8 mouse cellular contexts compared by ENCODE assay signal in genomic region chrX:166416196-166416595, GRCm38 (mm10). TPM values are rescaled to one million over a fixed set of nuclear protein-coding genes. Genes with fewer than 3 reads are reported as not detected.
A peak's percentile ranks its signal among the peaks of the same experiment; 100 is the strongest.
DNase-seq lines count a peak whose midpoint lies in the region; ATAC-seq lines count a peak whose summit lies in the region.

No protein-coding gene starts in this region.

- H3K36me3 ChIP-seq in heart, embryonic 12.5 days: 0 out of 2 replicates have a peak, but pooled peaks cover 5% of the 10 kb centered on the region

- H3K27ac ChIP-seq in heart, embryonic 12.5 days (ENCODE audit: poor library complexity, severe bottlenecking): no peak overlapping the region

- ATAC-seq in heart, embryonic 12.5 days (ENCODE audit: insufficient number of reproducible peaks, low FRiP score): no peak

- no peaks in the 10 kb centered on the region for H3K4me1 ChIP-seq in heart, embryonic 12.5 days (replicated peaks)

- no peak overlapping the region for H3K4me3 ChIP-seq in heart, embryonic 12.5 days

- peak; percentile 2 for DNase-seq in heart, adult 8-10 months (ENCODE audit: low spot score)
- peak; percentile 26 for DNase-seq in right cerebral cortex, postnatal 10 days (ENCODE audit: low spot score in 2 of 2)
- DNase-seq in right cerebral cortex, postnatal 25 days: no peak
- peak; percentile 6 for DNase-seq in cerebellum, adult 11-12 months
- peak; percentile 34 for DNase-seq in kidney, postnatal 10 days
- peak; percentile 20 for DNase-seq in thymus, postnatal 14 days
- no peak for DNase-seq in layer of hippocampus, adult 9-10 months (ENCODE audit: low spot score)

- 71% methylated on average over 5 of the region's 6 CpGs for WGBS in heart, embryonic 12.5 days

- H3K9ac ChIP-seq in heart, embryonic 12.5 days: no peak overlapping the region

- no peaks in the 10 kb centered on the region for H3K27me3 ChIP-seq in heart, embryonic 12.5 days (replicated peaks)

- H3K9me3 ChIP-seq in heart, embryonic 12.5 days (replicated peaks): no peaks in the 10 kb centered on the region

- H3K4me2 ChIP-seq in heart, embryonic 12.5 days: no peak overlapping the region

RNA-seq across cellular contexts. Expression of gene Trappc2, which starts 24.2 kb away (rescaled TPM):
- total RNA-seq in heart, adult 8-10 months (2022): 10 to 100 TPM; 13.7 to 18.3 (median 15.3) TPM
- polyA plus RNA-seq in heart, embryonic 12.5 days (2016; fragmentation: Nextera tagmentation; extraction: Ambion mirVana): 34.1 and 37.6 TPM in 2 replicates

RNA-seq across cellular contexts. Expression of gene Ofd1, which starts 24.3 kb away (rescaled TPM):
- total RNA-seq in heart, adult 8-10 months (2022): 1 to 10 TPM; 4.1 to 6.0 (median 4.7) TPM
- 5.5 and 5.6 TPM in 2 replicates for polyA plus RNA-seq in heart, embryonic 12.5 days (2016; fragmentation: Nextera tagmentation; extraction: Ambion mirVana)

Comparison
In these comparisons a context has a peak if more than half of its experiments do, and no peak if none do; other contexts are left out.
1. DNase-seq: peak in heart, adult 8-10 months (single experiment), right cerebral cortex, postnatal 10 days (2 of 2), cerebellum, adult 11-12 months (single experiment), kidney, postnatal 10 days (single experiment) and thymus, postnatal 14 days (single experiment); none in right cerebral cortex, postnatal 25 days (single experiment) and layer of hippocampus, adult 9-10 months (single experiment).